Mouse (Mus musculus) hindbrain, embryonic 16.5 days (tissue): Measurements from ENCODE around the gene Rara. TPM values are rescaled to one million over a fixed set of nuclear protein-coding genes. Genes with fewer than 3 reads are reported as not detected.
"Not testable (repeated sequence)": the region's sequence is repeated elsewhere in the genome, so short reads cannot be mapped to it uniquely, and the experiment has no call there.

Experiments
- ATAC-seq: fragments of 200-750 bp; cut with Nextera tagmentation; 2 replicates; pipeline ENCODE4 v1.8.0; 2017; ENCODE audit warnings: moderate TSS enrichment, moderate library complexity
- H3K27ac ChIP-seq: fragments of 300-500 bp; sonication (generic); 2 replicates; pipeline ENCODE4 v1.5.1; 2014; ENCODE audit warnings: low read depth, mild to moderate bottlenecking, control low read depth, low read length, moderate library complexity
- H3K27me3 ChIP-seq: fragments of 300-500 bp; sonication (generic); replicated peaks from 2 replicates; pipeline ENCODE4 v1.6.1; 2014; ENCODE audit warnings: low read length; ENCODE audit not compliant: control insufficient read depth, insufficient read depth
- H3K36me3 ChIP-seq: fragments of 300-500 bp; sonication (generic); 2 replicates; pipeline ENCODE4 v1.6.1; 2014; ENCODE audit warnings: mild to moderate bottlenecking, low read length, moderate library complexity, mixed read lengths; ENCODE audit not compliant: control insufficient read depth, insufficient read depth
- H3K4me1 ChIP-seq: fragments of 300-500 bp; sonication (generic); 2 replicates; pipeline ENCODE4 v1.6.1; 2014; ENCODE audit warnings: low read depth, low read length; ENCODE audit not compliant: control insufficient read depth, insufficient read depth
- H3K4me2 ChIP-seq: fragments of 300-500 bp; sonication (generic); 2 replicates; pipeline ENCODE4 v1.6.1; 2014; ENCODE audit warnings: mild to moderate bottlenecking, low read length, control low read depth, moderate library complexity
- H3K4me3 ChIP-seq: fragments of 300-500 bp; sonication (generic); 2 replicates; pipeline ENCODE4 v1.5.1; 2014; ENCODE audit warnings: mild to moderate bottlenecking, low read length, control low read depth, moderate library complexity
- H3K9ac ChIP-seq: fragments of 300-500 bp; sonication (generic); 2 replicates; pipeline ENCODE4 v1.6.1; 2014; ENCODE audit warnings: low read depth, mild to moderate bottlenecking, control low read depth, low read length, moderate library complexity
- H3K9me3 ChIP-seq: fragments of 300-500 bp; sonication (generic); 2 replicates; pipeline ENCODE4 v1.6.1; 2014; ENCODE audit warnings: mild to moderate bottlenecking, low read length, moderate library complexity; ENCODE audit not compliant: control insufficient read depth
- WGBS: fragments of 180-500 bp; shearing (Covaris S2); extraction: QIAGEN DNeasy Blood & Tissue Kit; methylation state at CpG from one replicate; pipeline ENCODE4 v1.1.7; 2014; 5-methylcytosine and 5-hydroxymethylcytosine counted together
- polyA plus RNA-seq: library from polyadenylated mRNA; unstranded; fragments of >200 nt; fragmentation: Nextera tagmentation; extraction: Ambion mirVana; gene quantifications from 2 replicates; pipeline ENCODE4 v1.2.1, GENCODE M21; 2015

Gene Rara
- polyA plus RNA-seq, 1 experiment from 2014 or later = 12.1 TPM

- H3K4me1 ChIP-seq, H3K9me3 ChIP-seq, H3K36me3 ChIP-seq, H3K27me3 ChIP-seq, H3K4me2 ChIP-seq, H3K4me3 ChIP-seq, H3K9ac ChIP-seq, H3K27ac ChIP-seq, ATAC-seq: not testable (repeated sequence)
- 96% methylated on average over 4 of the region's 6 CpGs for WGBS
Measured at GRCm38 (mm10) chr11:98988260-98988659, 60.6 kb downstream of the Rara start.

- 0 out of 2 replicates have a peak, but pooled peaks cover 2% of the 10 kb centered on the region for H3K9me3 ChIP-seq
- H3K4me2 ChIP-seq = no peak overlapping the region
- H3K4me3 ChIP-seq = no peak overlapping the region
- H3K36me3 ChIP-seq = no peaks in the 10 kb centered on the region
- H3K4me1 ChIP-seq = no peaks in the 10 kb centered on the region
- WGBS = 84% methylated on average over 6 of the region's 6 CpGs
- no peak overlapping the region for H3K27ac ChIP-seq
- no peak for ATAC-seq
- no peaks in the 10 kb centered on the region for H3K27me3 ChIP-seq
- no peak overlapping the region for H3K9ac ChIP-seq
Measured at GRCm38 (mm10) chr11:98990866-98991265, 63.2 kb downstream of the Rara start.

GRCm38 (mm10) chr11:98995987-98996386 is 68.4 kb downstream of the Rara start:
- Histone ChIP-seq H3K9ac (no peak overlapping the region), H3K36me3 (no peaks in the 10 kb centered on the region), H3K4me3 (no peak overlapping the region), H3K4me1 (no peaks in the 10 kb centered on the region), H3K27me3 (no peaks in the 10 kb centered on the region), H3K9me3 (no peaks in the 10 kb centered on the region), H3K4me2 (no peak overlapping the region), H3K27ac (no peak overlapping the region)
- 98% methylated on average over 7 of the region's 7 CpGs for WGBS
- ATAC-seq = no peak

- Histone ChIP-seq H3K4me3 (no peak overlapping the region), H3K36me3 (no peaks in the 10 kb centered on the region), H3K4me1 (no peaks in the 10 kb centered on the region), H3K4me2 (no peak overlapping the region), H3K9ac (no peak overlapping the region), H3K27ac (no peak overlapping the region), H3K27me3 (no peaks in the 10 kb centered on the region), H3K9me3 (no peaks in the 10 kb centered on the region)
- no peak for ATAC-seq
- WGBS = 86% methylated on average over 4 of the region's 4 CpGs
Measured at GRCm38 (mm10) chr11:98997659-98998058, 70.0 kb downstream of the Rara start.

- Histone ChIP-seq H3K27ac (no peak overlapping the region), H3K4me2 (no peak overlapping the region), H3K4me3 (no peak overlapping the region), H3K4me1 (no peaks in the 10 kb centered on the region), H3K9ac (no peak overlapping the region), H3K27me3 (no peaks in the 10 kb centered on the region), H3K9me3 (no peaks in the 10 kb centered on the region), H3K36me3 (no peaks in the 10 kb centered on the region)
- no peak for ATAC-seq
Measured at GRCm38 (mm10) chr11:98998776-98999175, 71.2 kb downstream of the Rara start.

GRCm38 (mm10) chr11:98999243-98999642 is 71.6 kb downstream of the Rara start:
- no peak overlapping the region for H3K4me3 ChIP-seq
- H3K4me1 ChIP-seq = no peaks in the 10 kb centered on the region
- H3K9me3 ChIP-seq = no peaks in the 10 kb centered on the region
- H3K4me2 ChIP-seq = no peak overlapping the region
- H3K27me3 ChIP-seq = no peaks in the 10 kb centered on the region
- no peak overlapping the region for H3K27ac ChIP-seq
- H3K9ac ChIP-seq = no peak overlapping the region
- 89% methylated on average over 11 of the region's 11 CpGs for WGBS
- H3K36me3 ChIP-seq = no peaks in the 10 kb centered on the region
- no peak for ATAC-seq

- Histone ChIP-seq H3K27ac (no peak overlapping the region), H3K4me1 (no peaks in the 10 kb centered on the region), H3K36me3 (no peaks in the 10 kb centered on the region), H3K9ac (no peak overlapping the region), H3K27me3 (no peaks in the 10 kb centered on the region), H3K4me2 (no peak overlapping the region), H3K9me3 (no peaks in the 10 kb centered on the region), H3K4me3 (no peak overlapping the region)
- WGBS = 92% methylated on average over 9 of the region's 9 CpGs
- no peak for ATAC-seq
Measured at GRCm38 (mm10) chr11:99006788-99007187, 79.2 kb downstream of the Rara start.

- no peak overlapping the region for H3K4me2 ChIP-seq
- no peak for ATAC-seq
- H3K9me3 ChIP-seq = no peaks in the 10 kb centered on the region
- H3K4me1 ChIP-seq = no peaks in the 10 kb centered on the region
- no peak overlapping the region for H3K9ac ChIP-seq
- no peak overlapping the region for H3K27ac ChIP-seq
- no peak overlapping the region for H3K4me3 ChIP-seq
- H3K27me3 ChIP-seq = no peaks in the 10 kb centered on the region
- no peaks in the 10 kb centered on the region for H3K36me3 ChIP-seq
- 91% methylated on average over 4 of the region's 4 CpGs for WGBS
Measured at GRCm38 (mm10) chr11:99010124-99010523, 82.5 kb downstream of the Rara start.

GRCm38 (mm10) chr11:99010706-99011105 is 83.1 kb downstream of the Rara start:
- Histone ChIP-seq H3K9ac (no peak overlapping the region), H3K36me3 (no peaks in the 10 kb centered on the region), H3K27ac (no peak overlapping the region), H3K9me3 (no peaks in the 10 kb centered on the region), H3K4me3 (no peak overlapping the region), H3K27me3 (no peaks in the 10 kb centered on the region), H3K4me1 (no peaks in the 10 kb centered on the region), H3K4me2 (no peak overlapping the region)
- 94% methylated on average over 5 of the region's 5 CpGs for WGBS
- ATAC-seq = no peak

- 96% methylated on average over 1 of the region's 1 CpGs for WGBS
- H3K9ac ChIP-seq = no peak overlapping the region
- ATAC-seq = no peak
Measured at GRCm38 (mm10) chr11:99013856-99014255, 86.2 kb downstream of the Rara start.

More at GRCm38 (mm10) chr11:99013856-99014255, 86.2 kb downstream of the Rara start:
- Histone ChIP-seq H3K36me3 (no peaks in the 10 kb centered on the region), H3K4me3 (no peak overlapping the region), H3K4me2 (no peak overlapping the region), H3K27ac (no peak overlapping the region), H3K27me3 (no peaks in the 10 kb centered on the region), H3K4me1 (no peaks in the 10 kb centered on the region), H3K9me3 (no peaks in the 10 kb centered on the region)
